Mouse (Mus musculus): Measurements from ENCODE around the gene Dhx37. TPM values are rescaled to one million over a fixed set of nuclear protein-coding genes. Genes with fewer than 3 reads are reported as not detected.
"Not testable (repeated sequence)": the region's sequence is repeated elsewhere in the genome, so short reads cannot be mapped to it uniquely, and the experiment has no call there.

Dhx37 gene
- total RNA-seq, 2 experiments from 2014 or later, result 14.0 to 16.0 TPM

DNA sequence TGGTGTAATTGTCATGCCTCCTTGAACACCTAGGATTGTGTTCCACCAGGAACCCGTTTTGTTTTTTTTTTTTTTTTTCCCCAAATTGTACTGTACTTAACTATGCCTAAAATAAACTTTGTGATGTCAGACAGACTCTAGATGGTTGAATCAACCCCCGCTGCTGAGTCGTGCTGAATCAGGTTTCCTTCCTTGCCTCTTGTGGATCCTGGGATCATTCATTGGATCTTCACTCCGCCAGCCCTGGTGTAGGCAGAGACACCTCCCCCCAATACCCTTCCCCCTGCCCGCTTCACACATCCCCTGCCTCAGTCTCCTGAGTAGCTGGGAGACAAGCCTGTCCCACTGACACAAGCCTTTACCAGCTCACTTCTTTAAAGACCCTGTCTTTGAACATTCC, 15.4 kb upstream of the Dhx37 start:
- DNase-seq (ENCODE audit: low spot score in 2 of 2), result no peak

DNA sequence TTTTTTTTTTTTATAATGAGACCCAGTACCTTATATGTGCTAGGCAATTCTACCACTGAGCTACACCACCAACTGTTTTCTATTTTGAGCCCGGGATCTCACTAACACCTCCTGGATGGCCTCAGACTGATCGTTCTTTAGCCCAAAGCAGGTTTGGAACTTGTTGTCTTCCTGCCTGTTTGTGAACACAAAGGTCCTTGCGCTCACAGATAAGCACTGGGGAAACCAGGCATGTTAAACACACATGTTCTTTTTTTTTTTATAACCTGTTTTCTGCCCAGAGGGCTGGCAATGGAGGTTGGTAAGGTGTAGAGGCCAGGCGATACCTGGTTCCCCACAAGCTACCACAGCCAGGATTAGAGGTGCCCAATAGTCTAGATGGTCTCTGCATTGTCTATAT, 14.7 kb upstream of the Dhx37 start:
- DNase-seq (ENCODE audit: low spot score in 2 of 2), result no peak

DNA sequence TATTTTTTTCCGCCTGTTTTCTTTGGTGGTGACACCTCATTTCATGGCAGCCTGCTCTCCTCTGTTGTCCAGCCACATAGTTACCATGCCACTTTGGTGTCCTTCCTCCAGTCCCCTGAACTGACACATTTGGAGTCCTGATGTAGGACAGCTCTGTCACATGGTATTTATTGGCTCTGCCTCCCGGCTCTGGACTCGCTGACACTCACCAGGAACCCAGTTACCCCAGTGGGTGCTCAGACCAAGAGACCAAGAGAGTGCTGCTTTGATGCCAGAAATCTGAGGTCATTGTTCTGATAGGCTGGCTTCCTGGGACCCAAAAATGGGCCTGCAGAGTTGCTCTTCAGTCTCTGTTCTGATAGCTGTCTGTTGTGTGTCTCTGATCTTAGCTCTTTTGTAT, 14.1 kb upstream of the Dhx37 start:
- no peak for DNase-seq (ENCODE audit: low spot score in 2 of 2)

- no peak for DNase-seq (ENCODE audit: low spot score in 2 of 2)
These were observed 12.4 kb upstream of the Dhx37 start for GRCm38 (mm10) chr5:125446344-125446743.

DNA sequence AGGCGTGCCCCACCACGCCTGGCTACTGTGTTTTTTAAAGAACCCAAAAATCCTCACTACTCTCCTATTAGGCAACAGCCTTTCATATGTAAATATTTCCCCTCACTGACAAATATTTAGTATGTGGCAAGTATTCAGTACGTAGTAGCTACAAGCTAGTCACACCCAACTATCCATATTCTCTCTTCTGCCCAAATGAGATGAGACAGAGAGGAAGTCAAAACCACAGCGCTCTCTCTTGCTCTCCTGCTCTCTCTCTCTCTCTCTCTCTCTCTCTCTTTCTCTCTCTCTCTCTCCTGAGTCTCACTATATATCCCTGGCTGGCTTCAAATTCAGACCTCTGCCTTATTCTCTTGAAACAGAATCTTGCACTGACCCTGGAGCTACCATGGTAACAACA, 10.6 kb upstream of the Dhx37 start:
- no peak for DNase-seq (ENCODE audit: low spot score in 2 of 2)

DNA sequence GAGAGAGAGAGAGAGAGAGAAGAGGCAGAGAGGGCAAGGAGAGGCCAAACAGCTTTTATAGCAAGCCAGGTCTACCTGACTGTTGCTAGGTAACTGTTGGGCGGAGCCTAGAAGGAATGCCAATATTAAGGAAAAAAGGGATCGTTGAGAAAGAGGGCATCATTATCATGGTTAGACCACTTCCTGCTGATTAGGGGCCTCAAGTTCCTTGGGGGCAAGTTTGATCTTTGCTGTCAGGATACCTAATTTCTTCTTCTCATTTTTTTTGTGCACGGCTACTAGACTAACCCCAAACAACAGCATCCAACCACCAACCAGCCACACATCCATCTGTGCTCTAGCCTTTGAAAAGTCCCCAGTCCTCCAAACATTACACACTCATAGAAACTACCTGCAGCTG, 10.0 kb upstream of the Dhx37 start:
- no peak for DNase-seq (ENCODE audit: low spot score in 2 of 2)

GRCm38 (mm10) chr5:125443335-125443734, 9.4 kb upstream of the Dhx37 start:
- no peak for DNase-seq (ENCODE audit: low spot score in 2 of 2)

DNA sequence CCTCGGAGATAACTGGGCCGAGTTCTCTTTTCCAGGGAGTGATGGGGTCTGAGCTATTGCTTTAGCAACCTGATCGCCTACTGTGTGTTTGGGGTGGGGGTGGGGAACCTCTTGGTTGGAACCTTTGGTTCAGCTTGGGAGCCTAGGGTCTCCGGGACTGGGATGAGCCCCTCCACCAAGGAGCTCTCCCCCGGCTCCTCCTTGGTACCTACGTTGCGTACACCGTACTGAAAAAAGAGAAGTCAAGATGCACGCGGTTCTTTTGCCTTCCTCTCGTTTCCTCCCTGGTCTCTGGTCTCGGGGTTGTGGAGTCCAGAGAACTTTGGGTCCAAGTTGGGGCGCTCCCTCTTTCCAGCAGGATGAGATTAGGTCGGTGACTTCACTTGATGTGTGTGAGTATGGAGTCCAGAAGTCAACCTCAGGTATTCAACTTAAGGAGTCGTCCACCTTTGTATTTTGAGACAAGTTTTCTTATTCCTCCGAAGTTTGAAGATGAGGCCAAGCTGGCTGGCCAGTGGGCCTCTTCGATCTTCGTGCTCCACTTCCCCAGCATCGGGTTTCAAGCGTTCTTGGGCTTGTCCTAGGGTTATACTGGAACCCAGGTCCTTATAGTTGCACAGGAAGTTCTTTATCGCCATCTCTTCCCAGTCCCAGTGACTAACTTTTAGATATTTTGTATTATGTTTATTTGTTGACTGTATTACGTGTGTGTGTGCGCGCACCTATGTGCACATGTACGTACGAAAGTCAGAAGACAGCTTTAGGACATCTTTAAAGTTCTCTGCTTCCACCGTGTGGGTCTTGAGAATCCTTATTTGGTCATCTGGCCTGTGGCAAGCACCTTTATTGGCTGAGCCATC, 8.4 kb upstream of the Dhx37 start:
- DNase-seq (ENCODE audit: low spot score in 2 of 2), result no peak

DNA sequence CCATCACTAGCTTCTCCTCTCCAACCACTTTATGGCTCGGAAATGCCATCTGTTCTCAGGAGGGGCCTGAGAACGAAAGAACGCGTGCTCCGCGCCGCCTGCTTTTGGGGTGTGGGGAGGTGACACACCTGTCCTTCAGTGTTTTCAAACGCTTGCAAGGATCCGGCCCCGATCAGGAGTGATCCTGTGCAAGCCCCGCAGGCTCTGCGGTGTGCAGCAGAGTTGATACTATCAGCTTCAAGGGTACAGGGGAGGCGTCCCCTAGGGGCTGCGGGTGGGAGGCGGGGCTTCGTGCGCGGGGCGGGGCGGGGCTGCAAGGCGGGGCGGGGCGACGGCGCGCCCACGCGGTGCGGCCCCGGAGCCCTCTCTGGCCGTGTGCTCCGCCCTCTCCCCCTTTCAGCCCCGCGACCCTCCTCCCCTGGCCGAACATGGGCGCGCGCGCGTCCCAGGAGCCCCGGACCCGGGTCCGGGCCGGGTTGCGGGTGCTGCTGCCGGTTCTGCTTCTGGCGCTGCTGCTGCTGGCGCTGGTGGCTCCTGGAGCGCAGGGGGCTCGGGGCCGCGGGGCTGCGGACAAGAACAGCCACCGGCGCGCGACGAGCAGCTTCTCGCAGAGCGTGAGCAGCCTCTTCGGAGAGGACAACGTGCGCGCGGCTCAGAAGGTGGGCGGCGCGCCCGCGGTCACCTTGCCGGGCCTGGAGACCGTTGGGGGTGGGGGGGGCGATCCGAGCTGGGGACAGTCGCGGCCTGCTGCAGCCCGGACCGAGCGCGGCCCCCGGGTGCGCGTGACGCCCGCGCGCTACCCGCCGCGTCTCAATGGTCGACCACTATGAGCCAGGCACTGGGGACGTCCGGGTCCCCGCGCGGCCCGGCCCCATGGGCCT, 7.6 kb upstream of the Dhx37 start, which contains the start of gene Bri3bp:
Bri3bp (plus strand) TSS at position 335 of the 881 bp plus-strand sequence.
- DNase-seq (ENCODE audit: low spot score in 2 of 2), result peak in 1 of 2 experiments; percentile 27

- DNase-seq (ENCODE audit: low spot score in 2 of 2), result no peak
These were observed 6.8 kb upstream of the Dhx37 start for GRCm38 (mm10) chr5:125440583-125441233.

GRCm38 (mm10) chr5:125434347-125434746, 426 bp upstream of the Dhx37 start:
- not testable (repeated sequence) for DNase-seq (ENCODE audit: low spot score in 2 of 2)

GRCm38 (mm10) chr5:125432324-125432723, 1.6 kb downstream of the Dhx37 start:
- DNase-seq (ENCODE audit: low spot score in 2 of 2), result not testable (repeated sequence)

DNA sequence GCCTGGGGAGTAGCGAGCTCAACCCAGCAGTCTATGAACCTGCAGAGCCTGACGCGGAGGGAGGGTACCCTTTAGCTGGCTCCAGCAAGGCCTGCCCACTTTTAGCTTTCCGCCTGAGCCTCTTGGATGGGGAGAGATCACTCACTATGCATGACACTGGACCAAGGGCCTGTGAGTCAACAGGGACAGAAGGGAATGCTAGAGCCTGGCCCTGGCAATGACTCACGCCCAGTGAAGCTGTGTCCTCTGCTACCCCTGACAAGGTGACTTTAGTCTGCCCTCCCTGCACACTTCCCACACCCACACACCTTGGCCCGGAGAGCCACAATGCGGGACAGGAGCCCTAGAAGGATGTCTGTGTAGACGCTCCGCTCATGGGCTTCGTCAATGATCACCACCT, 7.6 kb downstream of the Dhx37 start:
- DNase-seq (ENCODE audit: low spot score in 2 of 2), result no peak

DNA sequence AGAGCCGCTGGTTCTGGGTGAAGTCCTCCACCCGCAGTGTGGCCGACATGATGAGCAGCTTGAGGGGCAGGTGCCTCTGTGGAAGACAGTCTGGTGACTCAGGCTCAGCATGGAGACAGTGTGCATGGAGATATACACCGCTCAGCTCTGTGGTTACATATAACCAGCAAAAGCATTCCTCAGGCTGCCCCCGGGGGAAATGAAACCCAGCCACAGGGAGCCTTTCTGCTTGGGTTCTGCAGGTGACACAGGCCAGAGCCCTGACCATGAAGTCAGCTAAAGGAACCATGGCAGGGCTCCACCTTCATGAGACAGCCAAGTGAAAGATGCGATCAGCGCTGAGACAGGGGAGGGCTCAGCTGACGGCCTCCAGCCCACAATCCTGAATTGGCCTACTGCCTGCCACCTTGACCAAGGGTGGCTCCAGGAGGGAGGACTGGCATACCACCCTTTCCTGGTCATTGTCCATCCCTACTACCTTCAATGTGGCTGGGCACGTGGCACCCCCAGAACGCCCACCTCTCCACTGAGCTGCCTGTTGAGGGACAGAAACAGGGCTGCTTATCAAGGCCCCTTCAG, 8.1 kb downstream of the Dhx37 start:
- no peak for DNase-seq (ENCODE audit: low spot score in 2 of 2)

- DNase-seq (ENCODE audit: low spot score in 2 of 2), result no peak
These were observed 14.8 kb downstream of the Dhx37 start for GRCm38 (mm10) chr5:125419124-125419523.

GRCm38 (mm10) chr5:125418636-125419035, 15.3 kb downstream of the Dhx37 start:
- DNase-seq (ENCODE audit: low spot score in 2 of 2), result no peak

GRCm38 (mm10) chr5:125416183-125416582, 17.7 kb downstream of the Dhx37 start:
- DNase-seq (ENCODE audit: low spot score in 2 of 2), result no peak

DNA sequence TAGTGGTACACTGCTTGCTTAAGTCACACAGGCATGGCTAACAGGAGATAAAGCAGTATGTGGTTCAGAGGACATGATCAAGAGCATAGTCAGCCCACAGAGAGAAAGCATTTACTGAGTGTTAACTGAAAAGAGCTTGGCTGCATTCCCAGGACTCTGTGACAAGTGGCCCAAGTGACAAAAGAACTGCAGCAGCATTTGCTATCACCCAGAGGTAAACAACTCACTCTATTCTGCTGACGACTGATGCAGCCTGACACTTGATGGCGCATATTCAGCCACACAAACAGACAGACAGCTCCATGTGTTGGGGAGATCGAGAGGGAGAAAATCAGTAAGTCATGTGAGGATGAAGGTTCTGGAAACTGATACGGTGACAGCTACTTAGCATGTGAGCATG, 20.2 kb downstream of the Dhx37 start:
- DNase-seq (ENCODE audit: low spot score in 2 of 2), result no peak

DNA sequence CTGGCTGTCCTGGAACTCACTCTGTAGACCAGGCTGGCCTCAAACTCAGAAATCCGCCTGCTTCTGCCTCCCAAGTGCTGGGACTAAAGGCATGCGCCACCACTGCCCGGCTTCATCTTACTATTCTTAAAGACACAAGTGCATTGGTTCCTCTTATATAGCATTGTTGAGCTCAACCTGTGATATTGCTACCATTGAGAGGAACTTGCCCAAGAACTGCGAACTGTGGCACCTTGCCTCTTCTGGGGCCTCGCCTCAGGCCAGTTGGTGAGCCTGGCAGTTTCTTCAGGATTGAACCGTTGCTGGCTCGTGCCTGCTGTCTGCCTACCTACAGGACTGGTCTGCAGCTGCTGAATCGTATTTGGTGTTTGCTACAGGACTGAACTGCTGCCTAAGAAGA, 21.4 kb downstream of the Dhx37 start:
- not testable (repeated sequence) for DNase-seq (ENCODE audit: low spot score in 2 of 2)

DNA sequence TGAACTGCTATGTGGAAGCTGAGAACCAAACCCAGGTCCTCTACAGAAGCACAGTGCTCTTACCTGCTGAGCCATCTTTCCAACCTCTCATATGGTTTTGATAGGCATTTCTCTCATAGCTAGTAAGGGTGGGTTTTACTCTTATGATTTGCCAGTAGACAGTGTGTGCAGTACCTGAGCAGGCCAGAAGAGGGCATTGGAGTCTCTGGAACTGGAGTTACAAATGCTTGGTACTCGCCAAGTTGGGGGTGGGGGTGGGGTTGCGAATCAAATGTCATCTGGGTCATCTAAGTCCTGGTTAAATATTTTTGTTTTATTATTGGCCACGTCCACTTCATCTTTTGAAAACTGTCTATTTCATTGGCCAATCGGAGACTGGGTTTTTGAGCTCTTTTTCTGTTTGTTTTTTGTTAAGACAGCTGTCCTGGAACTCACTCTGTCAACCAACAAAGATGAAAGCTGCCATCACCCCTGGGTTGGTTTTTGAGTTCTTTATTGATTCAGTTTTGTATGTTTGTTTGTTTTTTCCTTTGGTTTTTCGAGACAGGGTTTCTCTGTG, 21.9 kb downstream of the Dhx37 start:
- DNase-seq (ENCODE audit: low spot score in 2 of 2), result no peak

All from adrenal gland, postnatal 4 days (tissue).